Mouse (Mus musculus): Measurements from ENCODE around the gene Gjb3.

- TF ChIP-seq CTCF (IDR thresholded peaks at IDR 0.05; ENCODE audit: low read depth) (no peak), EP300 (IDR thresholded peaks at IDR 0.05; ENCODE audit: low read depth) (no peak)
Measured at GRCm38 (mm10) chr4:127362520-127362919, 31.9 kb upstream of the Gjb3 start.
